Mouse (Mus musculus) monocyte, adult 5-6 weeks (primary cell): ENCODE data around the gene Fat3. TPM values are rescaled to one million over a fixed set of nuclear protein-coding genes. Genes with fewer than 3 reads are reported as not detected.

Experiments
- ATAC-seq: fragments of 153-309, 156-312 bp; replicated peaks from 2 replicates; pipeline ENCODE4 v1.8.0; 2017; ENCODE audit warnings: mild to moderate bottlenecking; ENCODE audit not compliant: low TSS enrichment, insufficient number of reproducible peaks, severe bottlenecking, poor library complexity, low FRiP score
- total RNA-seq: library from RNA; stranded (forward); fragments of 200-1000, 200-491, 200-594 nt; gene quantifications from 3 replicates; pipeline ENCODE4 v1.2.3, GENCODE M21; 2017

The Fat3 gene
- total RNA-seq, 1 experiment from 2014 or later: not detected

DNA sequence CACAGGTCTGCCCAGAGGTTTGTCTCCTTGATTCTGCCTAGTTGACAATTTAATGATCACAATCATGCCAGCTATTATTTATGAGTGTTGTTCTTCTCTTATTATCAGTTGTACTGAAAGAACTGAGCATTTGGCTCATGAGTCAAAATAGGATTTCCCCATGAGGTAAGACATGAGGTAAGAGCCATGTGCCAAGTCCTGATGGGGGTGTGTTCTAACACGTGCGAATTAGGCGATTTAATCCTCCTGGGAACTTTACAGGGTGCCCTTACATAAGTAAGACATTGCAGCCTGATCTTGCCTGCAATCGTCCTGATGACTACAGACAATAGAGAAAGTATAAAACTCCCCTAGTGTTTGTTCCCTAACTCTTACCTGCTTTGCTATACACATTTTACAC is 631.6 kb downstream of the Fat3 start:
- ATAC-seq: no peak

DNA sequence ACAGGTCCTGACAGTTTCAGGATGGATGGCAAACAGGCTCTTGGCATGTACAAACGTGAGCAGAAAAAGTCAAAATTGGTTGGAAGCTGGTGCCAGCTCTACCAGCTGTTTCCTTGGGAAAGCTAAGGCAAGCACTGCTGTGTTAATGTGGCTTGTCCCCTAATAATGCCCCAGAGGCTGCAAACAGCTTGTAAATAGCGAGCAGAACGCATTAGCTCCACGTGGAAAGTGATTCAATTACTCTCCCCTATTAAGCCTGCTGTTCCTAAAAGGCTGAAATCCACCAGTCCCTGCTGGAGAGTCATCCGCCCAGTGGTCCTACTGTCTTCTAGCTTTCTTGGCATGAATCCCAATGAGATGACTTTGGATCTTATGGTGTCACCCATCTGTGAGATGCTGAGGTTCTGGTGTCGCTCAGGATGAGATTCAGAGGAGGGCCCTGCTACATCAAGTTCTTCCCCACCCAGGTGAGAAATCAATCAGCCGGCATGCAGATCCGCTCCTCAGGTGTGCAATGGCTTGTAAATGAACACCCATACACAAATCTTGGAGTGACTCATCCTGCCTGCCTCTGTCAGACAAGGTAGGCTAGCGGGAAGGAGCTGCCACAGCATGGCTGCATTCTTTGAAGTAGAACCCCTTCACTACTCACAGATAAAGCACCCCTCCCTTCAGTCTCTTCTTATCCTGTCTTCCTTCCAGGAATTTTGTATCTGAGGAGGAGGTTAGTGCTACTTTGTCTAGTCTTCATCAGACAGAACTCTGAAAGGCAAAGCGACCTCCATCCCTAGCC is 634.6 kb downstream of the Fat3 start:
- ATAC-seq: no peak

DNA sequence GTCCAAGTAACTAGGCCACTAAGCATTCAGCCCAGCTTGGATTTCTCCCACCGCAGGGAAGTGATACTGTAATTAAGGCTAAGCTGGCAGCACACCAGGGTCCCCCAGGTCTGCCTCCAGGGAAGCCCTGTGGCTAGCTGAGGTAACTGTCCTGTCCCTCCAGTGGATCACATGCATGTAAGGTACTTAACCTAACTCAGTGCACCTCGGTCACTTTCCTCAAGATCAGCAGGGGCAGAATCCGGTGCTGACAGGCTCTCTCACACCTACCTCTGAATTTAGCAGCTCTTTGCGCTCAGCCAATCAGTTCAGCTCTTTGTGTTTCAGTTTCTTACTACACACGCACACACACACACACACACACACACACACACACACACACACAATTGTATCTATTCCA is 639.7 kb downstream of the Fat3 start:
- no peak for ATAC-seq
